Mouse (Mus musculus): ENCODE results near the gene Gnb5.
A peak's percentile ranks its signal among the peaks of the same experiment; 100 is the strongest.

Gene Gnb5

GRCm38 (mm10) chr9:75306126-75306898, at the start of gene Gnb5:
Gene Gnb5 (plus strand): TSS chr9:75306288.
- no peak for DNase-seq

- DNase-seq: no peak
These were observed 47.3 kb upstream of the Gnb5 start for GRCm38 (mm10) chr9:75258792-75259191.

GRCm38 (mm10) chr9:75259656-75260055, 46.4 kb upstream of the Gnb5 start:
- DNase-seq: no peak

- no peak for DNase-seq
These were observed 44.7 kb upstream of the Gnb5 start for GRCm38 (mm10) chr9:75261332-75261872.

- DNase-seq: no peak
These were observed 43.8 kb upstream of the Gnb5 start for GRCm38 (mm10) chr9:75262235-75262826.

GRCm38 (mm10) chr9:75264008-75264718, 41.9 kb upstream of the Gnb5 start:
- DNase-seq: no peak

GRCm38 (mm10) chr9:75267147-75267546, 38.9 kb upstream of the Gnb5 start:
- no peak for DNase-seq

- DNase-seq: no peak
These were observed 35.7 kb upstream of the Gnb5 start for GRCm38 (mm10) chr9:75270382-75270781.

GRCm38 (mm10) chr9:75271539-75271938, 34.5 kb upstream of the Gnb5 start:
- no peak for DNase-seq

GRCm38 (mm10) chr9:75273646-75274045, 32.4 kb upstream of the Gnb5 start:
- DNase-seq: no peak

- no peak for DNase-seq
These were observed 31.6 kb upstream of the Gnb5 start for GRCm38 (mm10) chr9:75274486-75274885.

GRCm38 (mm10) chr9:75275051-75275450, 31.0 kb upstream of the Gnb5 start:
- no peak for DNase-seq

GRCm38 (mm10) chr9:75280814-75281213, 25.3 kb upstream of the Gnb5 start:
- DNase-seq: peak; percentile 63 to 86

GRCm38 (mm10) chr9:75282179-75282578, 23.9 kb upstream of the Gnb5 start:
- no peak for DNase-seq

- peak; percentile 45 to 62 for DNase-seq
These were observed 23.3 kb upstream of the Gnb5 start for GRCm38 (mm10) chr9:75282830-75283229.

- DNase-seq: no peak
These were observed 22.5 kb upstream of the Gnb5 start for GRCm38 (mm10) chr9:75283636-75284035.

GRCm38 (mm10) chr9:75285363-75285762, 20.7 kb upstream of the Gnb5 start:
- no peak for DNase-seq

GRCm38 (mm10) chr9:75287636-75288035, 18.5 kb upstream of the Gnb5 start:
- DNase-seq: no peak

- DNase-seq: peak; percentile 31 to 65
These were observed 16.5 kb upstream of the Gnb5 start for GRCm38 (mm10) chr9:75289545-75289944.

GRCm38 (mm10) chr9:75299342-75299741, 6.7 kb upstream of the Gnb5 start:
- DNase-seq: no peak

- DNase-seq: no peak
These were observed 3.1 kb upstream of the Gnb5 start for GRCm38 (mm10) chr9:75303033-75303432.

- no peak for DNase-seq
These were observed 2.3 kb upstream of the Gnb5 start for GRCm38 (mm10) chr9:75303701-75304261.

GRCm38 (mm10) chr9:75304286-75304685, 1.8 kb upstream of the Gnb5 start:
- DNase-seq: no peak

Data from kidney, postnatal 36 days (tissue).